Mouse (Mus musculus): Measurements from ENCODE around the gene Dirc2. TPM values are rescaled to one million over a fixed set of nuclear protein-coding genes. Genes with fewer than 3 reads are reported as not detected.

The Dirc2 gene
- 10 to 100 TPM; 60.9 to 68.2 (median 64.7) TPM for total RNA-seq (2022)

GRCm38 (mm10) chr16:35768785-35769642 is at the start of gene Dirc2:
TSS of gene Dirc2 (minus strand) at chr16:35769356.
- DNase-seq (ENCODE audit: low spot score in 2 of 2) = peak; percentile 50 to 63

DNA sequence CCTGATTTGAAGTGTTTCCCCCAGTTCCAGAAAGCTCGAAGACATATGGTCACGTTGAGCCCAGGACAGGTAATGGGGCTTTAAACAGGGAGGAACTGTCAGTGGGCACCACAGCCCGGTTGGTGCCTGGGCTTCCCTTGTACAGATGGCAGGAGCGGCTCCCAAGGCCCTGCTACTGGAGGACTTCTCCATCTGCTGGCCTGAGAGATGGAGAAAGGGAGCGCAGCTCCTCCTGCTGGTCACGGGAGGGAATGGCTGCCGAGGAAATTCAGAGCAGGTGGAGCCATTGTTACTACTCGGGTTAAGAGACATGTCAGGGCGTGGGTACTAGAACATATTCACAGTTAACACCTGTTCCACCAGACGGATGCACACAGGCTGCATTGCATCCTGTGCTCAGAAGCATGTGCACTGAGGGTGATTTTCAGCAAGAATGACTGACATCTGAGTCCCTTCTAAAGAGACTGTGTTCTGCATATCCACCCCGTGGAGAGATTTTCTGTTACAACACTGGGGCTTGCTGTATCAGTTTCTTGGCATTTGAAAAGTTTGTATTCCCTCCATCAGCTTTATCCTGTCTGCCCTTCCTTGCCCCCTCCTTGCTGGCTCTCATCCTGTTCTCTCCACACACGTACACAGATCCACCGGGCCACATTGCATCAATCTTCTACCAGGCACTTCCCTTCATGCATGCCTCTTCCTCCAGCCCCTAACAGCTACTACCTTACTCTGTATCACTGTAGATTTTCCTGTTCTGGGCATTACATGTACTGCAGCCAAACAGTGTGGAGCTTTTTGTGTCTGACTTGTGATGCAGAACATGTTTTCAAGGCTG is 48.3 kb upstream of the Dirc2 start:
- DNase-seq (ENCODE audit: low spot score in 2 of 2) = peak; percentile 68 to 88

DNA sequence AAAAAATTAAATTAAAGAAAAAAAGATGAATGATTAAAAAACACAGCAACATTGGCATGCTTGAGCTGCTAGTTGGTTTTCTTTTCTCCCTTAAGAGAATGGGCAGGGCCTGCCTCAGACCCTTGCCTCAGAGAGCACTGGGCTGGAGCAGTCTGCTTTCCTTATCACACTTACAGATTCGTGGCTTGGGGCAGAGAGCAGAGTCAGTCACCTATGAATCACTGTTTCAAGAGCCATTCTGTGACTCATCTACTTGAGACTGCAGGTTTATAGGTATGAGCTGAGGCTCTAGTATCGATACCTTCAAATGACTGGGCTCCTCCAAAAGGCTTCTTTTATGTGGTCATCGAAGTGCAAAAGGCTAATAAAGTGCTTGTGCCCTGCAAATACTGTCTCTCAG is 44.0 kb upstream of the Dirc2 start:
- DNase-seq (ENCODE audit: low spot score in 2 of 2) = no peak

GRCm38 (mm10) chr16:35808838-35809237 is 39.7 kb upstream of the Dirc2 start:
- DNase-seq (ENCODE audit: low spot score in 2 of 2) = no peak

DNA sequence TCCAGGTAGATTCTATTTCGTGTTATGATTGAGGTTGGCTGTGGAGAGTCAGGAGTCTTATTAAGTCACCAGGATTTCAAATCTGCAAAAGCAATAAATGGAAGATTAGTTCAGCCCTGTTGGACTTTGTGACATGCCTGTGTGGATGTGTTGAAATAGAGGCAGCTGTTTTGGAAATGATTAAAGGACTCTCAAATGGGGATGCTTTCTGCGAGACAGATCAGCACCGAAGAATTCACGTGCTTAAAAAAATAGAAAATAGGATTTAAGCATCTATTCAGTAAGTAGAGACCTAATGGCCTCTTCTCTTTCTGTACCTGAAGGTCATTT is 38.5 kb upstream of the Dirc2 start:
- DNase-seq (ENCODE audit: low spot score in 2 of 2) = no peak

DNA sequence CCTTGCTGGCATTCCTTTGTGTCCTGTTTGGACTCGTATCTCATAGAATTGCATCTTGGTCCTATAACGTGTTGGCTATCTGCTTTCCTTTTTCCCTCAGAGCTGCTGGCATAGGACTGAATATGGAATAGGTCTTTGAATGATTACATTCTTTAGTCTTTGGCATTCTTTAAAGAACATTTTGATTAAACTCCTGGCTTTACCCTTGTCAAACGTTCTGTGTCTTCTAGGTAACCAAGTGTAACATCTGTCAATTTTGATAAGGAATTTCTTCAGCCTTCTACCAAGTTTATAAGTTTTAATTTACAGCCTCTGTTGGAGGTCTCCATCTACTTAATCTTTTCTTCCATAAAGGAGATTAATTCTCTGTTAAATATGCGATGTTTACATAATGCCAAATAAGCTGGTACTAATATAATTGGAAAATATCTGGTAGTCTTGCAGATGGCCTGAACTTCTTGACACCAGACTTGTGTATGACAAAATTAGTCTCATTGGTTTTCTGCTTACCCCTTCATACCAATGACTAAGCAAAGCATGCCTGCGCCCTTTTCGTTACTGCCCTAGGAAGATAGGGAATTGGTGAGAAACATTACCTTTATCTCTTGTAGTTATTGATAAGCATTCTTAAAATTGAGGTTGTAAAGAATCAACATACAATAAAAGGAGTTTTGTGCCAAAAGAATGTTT is 38.0 kb upstream of the Dirc2 start:
- DNase-seq (ENCODE audit: low spot score in 2 of 2) = no peak

DNA sequence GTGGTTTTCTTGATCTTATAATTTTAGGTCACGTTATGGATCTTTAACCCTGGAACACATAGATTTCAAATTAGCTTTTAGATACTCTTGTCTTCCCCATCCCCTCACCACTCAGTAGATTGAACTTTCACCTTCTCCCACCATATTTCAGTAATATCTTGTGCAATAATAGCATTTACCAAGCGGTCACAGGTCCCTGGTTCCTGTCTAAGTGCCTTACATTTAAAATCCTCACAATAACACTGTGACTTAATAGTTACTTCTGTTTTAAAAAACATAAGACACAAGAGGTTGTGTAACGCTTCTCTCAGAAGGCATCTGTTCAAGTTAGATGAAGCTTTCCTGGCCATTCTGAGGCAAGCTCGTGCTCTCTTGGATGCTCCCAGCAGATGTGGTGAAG is 34.6 kb upstream of the Dirc2 start:
- no peak for DNase-seq (ENCODE audit: low spot score in 2 of 2)

GRCm38 (mm10) chr16:35802163-35802562 is 33.0 kb upstream of the Dirc2 start:
- no peak for DNase-seq (ENCODE audit: low spot score in 2 of 2)

DNA sequence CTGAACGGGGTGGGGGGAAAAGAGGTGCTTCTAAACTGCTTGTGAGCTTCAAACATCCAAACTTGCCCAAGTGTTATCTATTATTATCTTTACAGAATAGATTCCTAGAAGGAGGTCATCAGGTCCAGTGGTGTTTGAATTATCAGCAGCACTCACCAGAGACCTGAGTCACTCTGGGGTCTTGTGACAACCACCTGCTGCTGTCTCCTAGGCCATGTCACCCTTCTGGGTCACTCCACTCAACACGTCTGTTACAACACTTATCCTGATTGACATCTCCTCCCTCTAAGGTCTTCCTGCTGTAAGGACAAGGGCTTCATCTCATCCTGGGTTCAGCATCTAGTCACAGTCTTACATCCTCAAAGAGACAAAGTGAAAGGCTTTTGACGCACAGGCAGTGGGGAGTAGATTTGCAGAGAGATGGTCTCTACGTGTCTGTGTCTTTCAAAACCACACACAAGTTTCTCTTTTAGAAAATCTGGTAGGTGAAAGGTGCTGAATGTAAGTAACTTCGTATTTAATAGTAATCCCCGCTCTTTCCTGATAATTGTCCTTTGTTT is 22.9 kb upstream of the Dirc2 start:
- DNase-seq (ENCODE audit: low spot score in 2 of 2) = no peak

GRCm38 (mm10) chr16:35788330-35788729 is 19.2 kb upstream of the Dirc2 start:
- no peak for DNase-seq (ENCODE audit: low spot score in 2 of 2)

GRCm38 (mm10) chr16:35787568-35788189 is 18.5 kb upstream of the Dirc2 start:
- DNase-seq (ENCODE audit: low spot score in 2 of 2) = no peak

DNA sequence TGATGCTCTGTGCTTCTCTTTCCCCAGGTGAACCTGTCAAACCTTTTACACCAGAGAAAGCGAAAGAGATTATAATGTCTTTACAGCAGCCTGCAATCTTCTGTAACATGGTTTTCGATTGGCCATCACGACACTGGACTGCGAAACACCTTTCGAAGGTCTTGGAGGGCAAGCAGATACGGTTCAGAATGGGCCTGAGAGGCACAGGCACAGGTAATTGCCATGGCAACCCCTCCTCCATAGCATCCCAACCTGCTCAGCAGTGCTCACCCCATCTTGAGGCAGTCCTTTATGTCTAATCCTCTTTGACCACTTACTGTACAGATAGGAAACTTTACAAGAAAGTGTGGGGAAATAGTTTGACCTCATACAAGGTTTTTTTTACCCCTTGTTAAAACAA is 18.0 kb upstream of the Dirc2 start:
- no peak for DNase-seq (ENCODE audit: low spot score in 2 of 2)

GRCm38 (mm10) chr16:35784134-35784725 is 15.1 kb upstream of the Dirc2 start:
- DNase-seq (ENCODE audit: low spot score in 2 of 2) = no peak

- no peak for DNase-seq (ENCODE audit: low spot score in 2 of 2)
Measured at GRCm38 (mm10) chr16:35783207-35783573, 14.0 kb upstream of the Dirc2 start.

DNA sequence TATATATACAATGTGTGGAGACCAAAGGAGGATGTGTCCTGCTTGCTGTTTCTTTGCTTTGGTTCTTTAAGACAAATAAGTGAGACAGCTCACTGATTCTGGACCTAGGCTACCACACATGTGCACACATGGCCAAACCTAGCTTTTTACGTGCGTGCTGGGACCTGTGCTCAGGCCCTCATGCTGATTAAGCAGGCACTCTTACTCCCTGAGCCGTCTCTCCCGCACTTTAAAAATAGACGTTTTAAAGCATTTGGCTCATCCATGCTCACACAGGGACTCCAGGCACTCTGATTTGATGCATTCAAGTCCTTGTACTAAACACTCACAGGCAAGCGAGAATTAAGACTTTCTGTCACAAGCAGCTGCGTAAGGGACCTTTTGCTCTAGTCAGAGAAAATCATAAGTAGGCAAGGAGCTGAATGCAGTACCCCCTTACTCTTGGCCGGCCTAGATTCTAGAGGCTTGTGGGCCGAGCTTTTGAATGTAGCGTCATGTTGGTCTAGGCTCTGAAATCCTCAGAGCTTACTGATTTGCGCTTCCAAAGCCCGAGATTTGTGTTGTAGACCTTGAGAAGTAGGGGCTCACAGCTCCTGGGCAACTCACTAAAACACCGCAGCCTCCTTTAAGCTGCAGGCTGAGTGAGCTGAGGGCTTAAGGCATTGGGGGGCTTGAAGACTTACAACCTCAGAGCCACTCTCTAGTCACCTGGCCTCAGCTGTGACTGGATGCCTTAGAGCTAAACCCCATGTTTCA is 13.5 kb upstream of the Dirc2 start:
- DNase-seq (ENCODE audit: low spot score in 2 of 2) = no peak

- no peak for DNase-seq (ENCODE audit: low spot score in 2 of 2)
Measured at GRCm38 (mm10) chr16:35781651-35782050, 12.5 kb upstream of the Dirc2 start.

DNA sequence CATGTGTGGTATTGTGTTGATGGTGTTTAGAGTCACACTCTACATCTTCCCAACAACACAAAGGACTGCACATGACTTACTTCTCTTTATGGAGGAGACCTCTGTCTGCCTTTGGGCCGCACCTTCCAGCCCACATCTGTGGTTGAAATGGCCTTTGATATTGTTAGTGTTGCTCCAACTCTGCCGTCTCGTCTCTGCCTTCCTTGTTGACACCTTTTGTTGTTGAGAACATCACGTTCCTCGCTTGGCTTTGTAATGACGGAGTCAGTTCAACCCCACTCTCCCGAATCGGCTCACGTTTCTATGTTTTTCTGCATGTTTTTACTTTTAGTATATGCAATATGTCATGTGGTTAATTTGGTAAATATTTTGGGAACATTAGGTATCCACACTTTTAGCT is 11.9 kb upstream of the Dirc2 start:
- DNase-seq (ENCODE audit: low spot score in 2 of 2) = no peak

- no peak for DNase-seq (ENCODE audit: low spot score in 2 of 2)
Measured at GRCm38 (mm10) chr16:35779681-35780080, 10.5 kb upstream of the Dirc2 start.

DNA sequence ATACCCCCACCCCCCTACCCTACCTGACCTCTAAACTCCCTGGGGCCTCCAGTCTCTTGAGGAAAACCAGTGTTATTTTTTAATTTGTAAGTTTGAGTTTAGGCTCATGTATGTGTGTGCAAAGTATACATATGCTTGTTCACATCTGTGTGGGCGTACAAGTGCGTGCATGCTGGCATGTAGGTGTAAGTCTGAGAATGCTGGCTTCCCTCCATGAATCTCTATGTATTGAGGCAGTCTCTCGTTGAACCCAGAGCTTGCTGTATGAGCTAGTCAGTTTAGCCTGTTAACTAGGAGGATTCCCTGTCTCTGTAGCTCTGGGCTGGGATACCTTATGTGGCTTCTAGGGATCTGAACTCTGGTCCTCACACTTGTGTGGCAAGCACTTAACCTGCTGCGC is 8.6 kb upstream of the Dirc2 start:
- DNase-seq (ENCODE audit: low spot score in 2 of 2) = no peak

DNA sequence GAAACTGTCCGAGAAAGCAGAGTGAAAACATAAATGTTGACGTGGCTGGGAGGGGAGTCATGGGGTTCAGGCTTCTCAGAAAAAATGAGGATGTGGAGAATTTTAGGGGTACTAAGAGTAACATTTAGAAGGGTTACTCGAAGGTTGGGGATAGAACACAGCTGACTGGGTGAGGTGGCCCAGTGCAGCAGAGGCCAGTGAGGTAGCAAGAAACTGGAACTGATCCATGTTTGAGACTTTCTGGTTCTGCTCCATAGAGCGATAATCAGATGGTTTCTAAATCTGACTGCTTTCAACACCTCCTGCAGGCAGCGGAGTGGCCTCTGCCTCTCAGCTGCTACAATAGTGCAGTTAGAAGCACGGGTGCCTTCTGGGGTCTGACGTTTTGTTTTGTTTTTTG is 7.6 kb upstream of the Dirc2 start:
- no peak for DNase-seq (ENCODE audit: low spot score in 2 of 2)
